Mouse (Mus musculus) small intestine, adult 2 months (tissue): ENCODE results near the gene H2-Q10. TPM values are rescaled to one million over a fixed set of nuclear protein-coding genes. Genes with fewer than 3 reads are reported as not detected.
"Not testable (repeated sequence)": the region's sequence is repeated elsewhere in the genome, so short reads cannot be mapped to it uniquely, and the experiment has no call there.

Source experiments
- H3K27ac ChIP-seq: fragments of 200-500 bp; 2 replicates; pipeline ENCODE4 v1.5.1; 2012; ENCODE audit warnings: low read depth, low read length, control low read depth, inconsistent platforms; ENCODE audit not compliant: insufficient read depth
- H3K27me3 ChIP-seq: fragments of 200-500 bp; 2 replicates; pipeline ENCODE4 v1.6.1; 2012; ENCODE audit warnings: mild to moderate bottlenecking, moderate library complexity, low read length, inconsistent platforms; ENCODE audit not compliant: control insufficient read depth, insufficient read depth
- H3K36me3 ChIP-seq: fragments of 200-500 bp; 2 replicates; pipeline ENCODE4 v1.6.1; 2012; ENCODE audit warnings: mild to moderate bottlenecking, low read length, control low read depth, inconsistent platforms; ENCODE audit not compliant: control insufficient read depth, insufficient read depth
- H3K4me1 ChIP-seq: fragments of 200-500 bp; 2 replicates; pipeline ENCODE4 v1.6.1; 2012; ENCODE audit warnings: low read length, inconsistent platforms, mixed read lengths; ENCODE audit not compliant: control insufficient read depth, insufficient read depth, insufficient read length
- H3K4me3 ChIP-seq: fragments of 200-500 bp; 2 replicates; pipeline ENCODE4 v1.5.1; 2012; ENCODE audit warnings: low read depth, mild to moderate bottlenecking, control low read depth, inconsistent platforms, low read length, moderate library complexity
- CTCF ChIP-seq: fragments of 200-500 bp; IDR thresholded peaks from 2 replicates; pipeline ENCODE4 v1.5.1; 2012; ENCODE audit warnings: low read depth, mild to moderate bottlenecking, control low read depth, inconsistent platforms, low read length, moderate library complexity, mixed read lengths; ENCODE audit not compliant: insufficient replicate concordance, insufficient read length; ENCODE audit errors: extremely low read depth
- WGBS: fragments of 180-500 bp; shearing (Covaris S2); methylation state at CpG from one replicate; pipeline ENCODE4 v1.1.7; 2018; 5-methylcytosine and 5-hydroxymethylcytosine counted together
- polyA plus RNA-seq: library from polyadenylated mRNA; depleted of rRNA; stranded (reverse); fragments of >200 nt; gene quantifications from 2 replicates; pipeline ENCODE4 v1.2.3, GENCODE M21; 2012

The H2-Q10 gene
- polyA plus RNA-seq, 1 experiment: 12.0 TPM

GRCm38 (mm10) chr17:35432167-35432566 lies 37.7 kb upstream of the H2-Q10 start:
- H3K4me1 ChIP-seq, H3K4me3 ChIP-seq, H3K27me3 ChIP-seq, H3K27ac ChIP-seq, H3K36me3 ChIP-seq: not testable (repeated sequence)
- 90% methylated on average over 3 of the region's 3 CpGs for WGBS

GRCm38 (mm10) chr17:35434836-35435235 lies 35.1 kb upstream of the H2-Q10 start:
- H3K27me3 ChIP-seq, H3K36me3 ChIP-seq, H3K4me1 ChIP-seq, H3K27ac ChIP-seq, H3K4me3 ChIP-seq: not testable (repeated sequence)
- TF ChIP-seq CTCF: peak; percentile 51; the same call in 1 of the 2 replicates
- WGBS: 17% methylated on average over 8 of the region's 8 CpGs

GRCm38 (mm10) chr17:35435577-35435976 lies 34.3 kb upstream of the H2-Q10 start:
- H3K4me1 ChIP-seq: not testable (repeated sequence)
- 82% methylated on average over 3 of the region's 3 CpGs for WGBS

GRCm38 (mm10) chr17:35437386-35437936 lies 32.4 kb upstream of the H2-Q10 start:
- not testable (repeated sequence) for H3K27me3 ChIP-seq
- WGBS: 62% methylated on average over 1 of the region's 1 CpGs

More at GRCm38 (mm10) chr17:35435577-35435976, 34.3 kb upstream of the H2-Q10 start:
- not testable (repeated sequence) for H3K36me3 ChIP-seq, H3K27ac ChIP-seq, H3K4me3 ChIP-seq, H3K27me3 ChIP-seq

GRCm38 (mm10) chr17:35438395-35438794 lies 31.5 kb upstream of the H2-Q10 start:
- 86% methylated on average over 3 of the region's 3 CpGs for WGBS
- not testable (repeated sequence) for H3K27ac ChIP-seq, H3K27me3 ChIP-seq, H3K4me1 ChIP-seq, H3K4me3 ChIP-seq, H3K36me3 ChIP-seq

More at GRCm38 (mm10) chr17:35437386-35437936, 32.4 kb upstream of the H2-Q10 start:
- H3K4me3 ChIP-seq, H3K4me1 ChIP-seq, H3K36me3 ChIP-seq, H3K27ac ChIP-seq: not testable (repeated sequence)

GRCm38 (mm10) chr17:35438885-35439284 lies 31.0 kb upstream of the H2-Q10 start, which contains the start of gene H2-Q7:
H2-Q7 (plus strand) TSS chr17:35439155.
- 3% methylated on average over 18 of the region's 18 CpGs for WGBS
- not testable (repeated sequence) for H3K27me3 ChIP-seq, H3K36me3 ChIP-seq, H3K27ac ChIP-seq, H3K4me1 ChIP-seq
- H3K4me3 ChIP-seq: peak within 1 kb of the TSS; percentile 87

- WGBS: 3% methylated on average over 48 of the region's 48 CpGs
- H3K4me3 ChIP-seq: peak overlapping the region; percentile 87
- H3K27ac ChIP-seq, H3K36me3 ChIP-seq, H3K27me3 ChIP-seq, H3K4me1 ChIP-seq: not testable (repeated sequence)
Observed at GRCm38 (mm10) chr17:35439295-35439747, 30.6 kb upstream of the H2-Q10 start.

GRCm38 (mm10) chr17:35439925-35440645 lies 29.8 kb upstream of the H2-Q10 start:
- 61% methylated on average over 27 of the region's 27 CpGs for WGBS

GRCm38 (mm10) chr17:35442376-35442775 lies 27.5 kb upstream of the H2-Q10 start:
- 90% methylated on average over 2 of the region's 2 CpGs for WGBS
- not testable (repeated sequence) for H3K4me1 ChIP-seq, H3K36me3 ChIP-seq, H3K27ac ChIP-seq, H3K27me3 ChIP-seq, H3K4me3 ChIP-seq

More at GRCm38 (mm10) chr17:35439925-35440645, 29.8 kb upstream of the H2-Q10 start:
- peak overlapping the region; percentile 87 for H3K4me3 ChIP-seq
- not testable (repeated sequence) for H3K27me3 ChIP-seq, H3K36me3 ChIP-seq, H3K4me1 ChIP-seq, H3K27ac ChIP-seq

- WGBS: 80% methylated on average over 2 of the region's 2 CpGs
- H3K4me3 ChIP-seq, H3K27me3 ChIP-seq, H3K36me3 ChIP-seq, H3K27ac ChIP-seq, H3K4me1 ChIP-seq: not testable (repeated sequence)
Observed at GRCm38 (mm10) chr17:35444510-35444909, 25.4 kb upstream of the H2-Q10 start.

GRCm38 (mm10) chr17:35458247-35458646 lies 11.6 kb upstream of the H2-Q10 start:
- WGBS: no CpG with 5 or more reads among the region's 1 CpGs

More at GRCm38 (mm10) chr17:35458247-35458646, 11.6 kb upstream of the H2-Q10 start:
- H3K4me3 ChIP-seq, H3K27ac ChIP-seq, H3K4me1 ChIP-seq, H3K36me3 ChIP-seq, H3K27me3 ChIP-seq: not testable (repeated sequence)
